Mouse (Mus musculus) small intestine, adult 2 months (tissue): Measurements from ENCODE around the gene Elmo1.

Experiments used
- CTCF ChIP-seq: fragments of 200-500 bp; IDR thresholded peaks from 2 replicates; pipeline ENCODE4 v1.5.1; 2012; ENCODE audit warnings: low read depth, mild to moderate bottlenecking, control low read depth, inconsistent platforms, low read length, moderate library complexity, mixed read lengths; ENCODE audit not compliant: insufficient replicate concordance, insufficient read length; ENCODE audit errors: extremely low read depth
- POLR2A ChIP-seq: fragments of 200-500 bp; IDR thresholded peaks from 2 replicates; pipeline ENCODE4 v1.6.1; 2012; ENCODE audit warnings: low read depth, mild to moderate bottlenecking, control low read depth, inconsistent platforms, low read length, moderate library complexity

DNA sequence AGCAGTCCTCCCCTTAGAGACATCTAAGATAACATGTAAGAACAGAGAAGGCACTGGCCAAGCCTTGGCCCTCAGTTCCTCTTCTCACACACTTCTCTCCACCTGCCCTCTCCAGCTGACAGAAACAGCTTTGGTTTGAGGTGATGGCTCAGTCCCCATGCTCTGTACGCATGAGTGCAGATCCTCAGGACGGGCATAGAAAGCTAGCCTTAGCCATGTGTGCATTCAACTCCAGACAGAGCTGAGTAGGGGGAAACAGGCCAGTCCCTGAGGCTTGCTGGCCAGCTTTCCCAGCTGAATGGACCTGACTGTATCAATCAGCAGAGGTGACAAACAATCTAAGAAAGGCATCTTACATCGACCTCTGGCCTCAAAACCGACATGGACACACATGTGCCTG is 435.4 kb downstream of the Elmo1 start:
- no peak for TF ChIP-seq CTCF
- no peak for TF ChIP-seq POLR2A
